Mouse (Mus musculus): Measurements from ENCODE around the gene Tex9. TPM values are rescaled to one million over a fixed set of nuclear protein-coding genes. Genes with fewer than 3 reads are reported as not detected.
"Not testable (repeated sequence)": the region's sequence is repeated elsewhere in the genome, so short reads cannot be mapped to it uniquely, and the experiment has no call there.

The Tex9 gene
- total RNA-seq, 2 experiments from 2014 or later = 9.5 to 14.8 TPM

DNA sequence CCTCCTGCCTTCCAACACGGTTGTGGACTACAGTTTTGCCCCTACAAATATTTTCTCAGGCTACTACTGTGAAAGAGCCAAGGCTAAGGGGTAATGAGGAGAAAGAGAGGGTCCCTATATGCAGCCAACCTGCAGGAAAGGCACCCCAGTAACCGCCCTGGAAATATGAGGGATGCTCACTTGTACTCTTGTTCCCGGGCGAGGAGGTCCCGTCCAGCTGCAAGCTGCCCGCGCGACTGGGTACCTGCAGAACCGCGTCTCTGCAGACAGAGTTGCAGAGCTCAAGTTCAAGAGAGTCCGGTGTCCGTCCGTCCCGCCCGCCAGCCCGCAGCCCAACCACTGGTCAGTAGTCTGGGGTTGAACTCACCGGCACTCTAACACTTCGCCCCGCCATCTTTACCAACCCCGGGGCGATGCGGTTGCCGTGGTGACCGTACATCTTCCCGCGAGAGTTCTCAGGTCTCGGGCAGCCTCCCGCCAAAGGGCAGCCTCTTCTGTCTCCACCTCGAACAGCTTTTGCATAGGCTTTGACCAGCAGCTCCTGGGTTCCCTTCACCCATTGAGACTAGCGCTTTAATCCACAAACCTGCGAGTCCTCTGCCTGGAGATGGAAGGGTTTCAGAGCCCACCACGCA is 336 bp downstream of the Tex9 start:
- peak; percentile 80 to 87 for DNase-seq (ENCODE audit: low spot score in 2 of 2)

DNA sequence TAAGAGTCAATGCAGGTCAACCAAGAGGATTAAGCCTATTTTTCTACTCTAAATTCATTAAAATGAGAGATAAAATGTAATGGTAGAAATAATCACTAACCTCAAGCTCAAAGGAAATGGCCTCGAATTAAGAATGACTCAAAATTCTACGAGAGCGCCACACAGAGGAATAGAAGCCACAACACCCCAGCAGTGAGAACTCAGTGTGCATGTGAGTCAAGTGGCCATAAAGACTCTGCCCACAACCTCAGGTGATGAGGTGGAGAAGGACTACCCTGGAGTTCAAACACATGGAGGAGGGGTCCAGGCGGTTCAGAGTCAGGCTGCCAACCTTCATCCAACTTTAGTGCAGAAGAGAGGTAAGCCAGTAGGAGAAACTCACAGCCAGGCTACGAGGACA is 2.9 kb downstream of the Tex9 start:
- no peak for DNase-seq (ENCODE audit: low spot score in 2 of 2)
- intact Hi-C loops (cut with DNase I) = no loop called here

More for the DNA sequence above, 336 bp downstream of the Tex9 start:
- intact Hi-C loops (cut with DNase I) = loop anchor here (2.0 kb wide), 1 partner anchor 39 kb away; no protein-coding TSS in a partner anchor

DNA sequence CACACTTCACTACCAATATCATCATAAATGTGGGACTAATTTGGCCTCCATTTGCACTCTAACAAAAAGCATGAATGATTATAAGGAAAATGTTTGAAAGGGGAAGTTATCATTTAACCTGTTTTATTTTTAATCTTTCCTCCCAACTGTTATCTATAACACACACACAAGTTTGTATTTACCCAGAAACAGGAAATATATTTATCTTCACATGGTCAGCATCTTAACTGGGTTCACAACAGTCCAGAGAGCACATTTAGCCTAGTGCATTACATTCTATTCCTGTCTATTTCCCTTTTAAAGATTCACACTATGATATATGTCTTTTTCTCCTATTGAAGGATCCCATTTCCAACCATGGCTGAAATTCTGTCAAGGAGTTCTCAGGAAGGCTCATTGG is 3.5 kb downstream of the Tex9 start:
- intact Hi-C loops (cut with DNase I) = no loop called here
- DNase-seq (ENCODE audit: low spot score in 2 of 2) = no peak

- intact Hi-C loops (cut with DNase I) = no loop called here
- DNase-seq (ENCODE audit: low spot score in 2 of 2) = no peak
Measured at GRCm38 (mm10) chr9:72479276-72479675, 12.7 kb downstream of the Tex9 start.

GRCm38 (mm10) chr9:72477306-72477705 is 14.7 kb downstream of the Tex9 start:
- intact Hi-C loops (cut with DNase I) = no loop called here
- no peak for DNase-seq (ENCODE audit: low spot score in 2 of 2)

DNA sequence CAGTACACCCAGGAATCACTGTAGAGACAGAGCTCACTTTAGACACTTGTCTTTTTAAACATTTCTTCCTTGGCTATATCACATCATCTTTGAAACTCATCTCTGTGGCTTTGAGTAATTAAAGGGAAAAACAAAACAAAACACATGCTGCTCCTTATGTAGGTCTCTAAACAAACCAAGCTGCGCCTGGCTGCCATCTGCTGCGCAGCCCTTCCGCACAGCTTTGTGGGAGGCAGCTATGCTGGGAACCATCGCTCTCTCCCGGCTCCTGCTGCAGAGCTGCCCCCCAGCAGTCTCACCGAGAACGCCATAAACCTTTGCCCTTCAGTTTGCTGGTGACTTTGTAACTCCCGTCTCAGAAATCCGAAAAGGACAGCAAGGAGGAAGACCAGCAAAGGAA is 16.5 kb downstream of the Tex9 start:
- peak; percentile 29 to 38 for DNase-seq (ENCODE audit: low spot score in 2 of 2)
- intact Hi-C loops (cut with DNase I) = no loop called here

- intact Hi-C loops (cut with DNase I) = no loop called here
- DNase-seq (ENCODE audit: low spot score in 2 of 2) = no peak
Measured at GRCm38 (mm10) chr9:72469851-72470250, 22.2 kb downstream of the Tex9 start.

GRCm38 (mm10) chr9:72468616-72469015 is 23.4 kb downstream of the Tex9 start:
- no peak for DNase-seq (ENCODE audit: low spot score in 2 of 2)
- intact Hi-C loops (cut with DNase I) = no loop called here

DNA sequence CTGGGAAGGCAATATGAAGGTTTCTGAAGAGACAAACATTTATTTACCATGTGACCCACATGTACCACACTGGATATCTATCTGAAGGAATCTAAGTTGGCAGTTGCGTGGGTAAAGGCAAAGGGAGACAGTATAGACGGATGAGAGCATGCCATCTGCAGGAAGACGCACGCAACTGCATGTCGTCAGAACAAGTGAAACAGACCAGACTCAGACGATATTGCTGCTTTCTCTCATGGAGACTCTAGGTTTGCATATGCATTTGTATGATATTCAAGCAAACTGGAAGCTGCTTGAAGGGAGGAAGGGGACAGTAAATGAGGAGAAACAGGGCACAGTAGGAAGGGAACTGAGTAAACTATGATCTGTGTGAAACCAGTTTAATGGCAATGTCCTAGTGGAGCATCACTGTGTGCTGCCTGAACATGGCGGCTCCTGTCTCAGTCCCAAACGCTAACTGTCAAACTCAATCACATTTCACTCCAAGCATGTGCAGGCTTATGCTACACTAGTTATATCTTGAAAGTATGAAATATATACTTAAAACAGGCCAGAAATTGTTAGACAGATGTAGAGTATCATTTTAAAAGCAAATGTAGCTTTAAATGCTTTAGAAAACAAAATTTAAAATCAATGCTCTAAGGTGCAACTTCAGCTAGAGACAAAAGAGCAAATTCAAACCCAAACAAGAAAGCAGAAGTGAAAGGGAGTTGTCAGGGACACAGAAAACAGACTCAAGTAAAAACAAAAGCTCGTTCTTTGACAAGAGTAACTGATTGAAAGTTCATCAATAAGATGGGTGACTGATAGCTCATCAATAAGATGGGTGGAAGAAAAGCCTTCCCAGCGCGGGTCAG is 24.2 kb downstream of the Tex9 start:
- intact Hi-C loops (cut with DNase I) = no loop called here

DNA sequence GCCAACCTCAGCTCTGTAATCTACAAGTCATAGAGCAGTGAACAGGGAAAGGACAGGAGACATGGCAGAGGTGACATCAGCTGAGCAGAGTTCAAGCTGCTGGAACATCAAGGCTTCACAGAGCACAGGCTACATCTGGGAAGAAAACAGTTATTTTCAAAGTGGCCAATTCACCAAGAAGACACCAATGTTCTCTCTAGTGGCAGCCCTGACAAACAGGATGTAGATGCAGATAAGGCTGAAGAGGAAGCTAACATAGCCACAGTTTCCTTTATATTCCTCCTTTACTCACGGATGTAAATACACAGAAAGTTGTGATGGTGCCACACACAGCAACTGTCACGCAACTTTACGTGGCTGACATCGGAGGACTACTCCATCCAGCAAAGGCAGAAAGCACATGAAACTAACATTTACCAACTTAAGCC is 26.2 kb downstream of the Tex9 start:
- DNase-seq (ENCODE audit: low spot score in 2 of 2) = no peak
- intact Hi-C loops (cut with DNase I) = no loop called here

More for the DNA sequence above, 24.2 kb downstream of the Tex9 start:
- DNase-seq (ENCODE audit: low spot score in 2 of 2) = no peak

- intact Hi-C loops (cut with DNase I) = no loop called here
Measured at GRCm38 (mm10) chr9:72464806-72465205, 27.2 kb downstream of the Tex9 start.

DNA sequence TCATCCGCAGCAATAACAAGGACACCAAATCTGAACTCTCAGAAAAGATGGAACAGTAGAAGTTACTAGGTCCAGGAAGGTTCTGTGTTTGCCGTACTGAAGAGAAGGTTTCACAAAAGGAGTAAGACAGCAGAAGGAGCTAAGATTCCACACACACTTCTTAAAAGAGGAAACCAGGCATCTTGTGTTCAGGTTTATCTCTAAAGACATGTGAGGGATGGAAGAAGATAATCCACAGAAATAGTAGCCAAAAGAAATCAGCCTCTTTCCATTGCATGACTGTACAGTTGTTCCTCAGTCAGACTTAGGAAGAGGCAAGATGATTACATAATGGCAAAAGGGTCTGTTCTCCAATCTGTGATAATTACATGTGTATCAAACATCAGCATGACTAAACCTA is 29.6 kb downstream of the Tex9 start:
- DNase-seq (ENCODE audit: low spot score in 2 of 2) = no peak
- intact Hi-C loops (cut with DNase I) = no loop called here

More at GRCm38 (mm10) chr9:72464806-72465205, 27.2 kb downstream of the Tex9 start:
- no peak for DNase-seq (ENCODE audit: low spot score in 2 of 2)

DNA sequence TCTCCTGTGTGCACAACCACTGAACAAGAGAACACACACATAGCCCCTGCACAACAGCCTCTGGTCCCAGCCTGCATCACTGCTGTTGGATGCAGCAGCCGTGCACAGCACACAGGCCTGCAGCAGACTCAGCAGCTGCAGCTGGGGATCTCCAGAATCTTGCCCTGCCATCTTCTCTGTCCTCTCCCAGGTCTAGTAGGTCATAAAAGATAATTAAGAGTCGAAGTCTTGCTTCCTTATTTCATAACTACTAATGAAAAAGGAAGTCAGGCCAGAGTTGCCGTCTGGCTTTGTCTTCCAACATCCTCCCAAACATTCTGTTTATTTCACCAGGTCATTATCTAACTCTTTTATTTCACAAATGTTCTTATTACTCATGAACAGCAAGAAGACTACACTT is 31.2 kb downstream of the Tex9 start:
- DNase-seq (ENCODE audit: low spot score in 2 of 2) = no peak
- intact Hi-C loops (cut with DNase I) = no loop called here

GRCm38 (mm10) chr9:72459703-72460102 is 32.3 kb downstream of the Tex9 start:
- intact Hi-C loops (cut with DNase I) = loop anchor here (5.0 to 10.0 kb wide), 3 partner anchors 73 to 215 kb away; partner anchors contain the start of gene Rfx7
- DNase-seq (ENCODE audit: low spot score in 2 of 2) = no peak

GRCm38 (mm10) chr9:72458233-72458632 is 33.8 kb downstream of the Tex9 start:
- intact Hi-C loops (cut with DNase I) = loop anchor here (5.0 to 10.0 kb wide), 3 partner anchors 74 to 217 kb away; partner anchors contain the start of gene Rfx7
- peak; percentile 38 to 60 for DNase-seq (ENCODE audit: low spot score in 2 of 2)

DNA sequence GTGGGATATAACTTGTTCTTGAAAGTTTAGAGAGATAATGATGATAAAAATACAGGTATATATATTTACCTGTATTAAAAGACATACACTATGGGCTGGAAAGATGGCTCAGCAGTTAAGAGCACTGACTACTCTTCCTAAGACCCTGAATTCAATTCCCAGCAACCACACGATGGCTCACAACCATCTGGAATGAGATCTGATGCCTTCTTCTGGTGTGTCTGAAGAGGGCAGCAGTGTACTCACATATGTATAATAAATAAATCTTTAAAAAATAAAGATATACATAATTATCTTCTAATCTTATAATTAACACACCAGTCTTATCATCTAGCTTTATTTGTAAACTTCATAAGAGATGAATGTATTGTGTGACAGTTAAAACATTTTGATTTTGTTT is 35.6 kb downstream of the Tex9 start:
- intact Hi-C loops (cut with DNase I) = loop anchor here (5.0 to 10.0 kb wide), 3 partner anchors 76 to 218 kb away; partner anchors contain the start of gene Rfx7
- DNase-seq (ENCODE audit: low spot score in 2 of 2) = no peak

DNA sequence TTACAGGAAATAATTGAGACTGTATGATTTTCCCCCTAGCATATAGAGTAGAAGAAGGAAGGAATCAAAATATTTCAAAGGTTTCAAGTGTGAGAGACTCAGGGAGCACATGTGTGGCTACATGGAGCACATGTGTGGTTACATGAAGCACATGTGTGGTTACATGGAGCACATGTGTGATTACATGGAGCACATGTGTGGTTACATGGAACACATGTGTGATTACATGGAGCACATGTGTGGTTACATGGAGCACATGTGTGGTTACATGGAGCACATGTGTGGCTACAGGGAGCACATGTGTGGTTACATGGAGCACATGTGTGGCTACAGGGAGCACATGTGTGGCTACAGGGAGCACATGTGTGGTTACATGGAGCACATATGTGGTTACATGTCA is 37.7 kb downstream of the Tex9 start:
- not testable (repeated sequence) for DNase-seq (ENCODE audit: low spot score in 2 of 2)
- intact Hi-C loops (cut with DNase I) = loop anchor here (10.0 kb wide), 2 partner anchors 161 to 221 kb away; no protein-coding TSS in a partner anchor

- intact Hi-C loops (cut with DNase I) = loop anchor here (10.0 kb wide), 2 partner anchors 164 to 224 kb away; no protein-coding TSS in a partner anchor
- no peak for DNase-seq (ENCODE audit: low spot score in 2 of 2)
Measured at GRCm38 (mm10) chr9:72451111-72451510, 40.9 kb downstream of the Tex9 start.

- DNase-seq (ENCODE audit: low spot score in 2 of 2) = no peak
- intact Hi-C loops (cut with DNase I) = loop anchor here (10.0 kb wide), 2 partner anchors 164 to 224 kb away; no protein-coding TSS in a partner anchor
Measured at GRCm38 (mm10) chr9:72450363-72450762, 41.6 kb downstream of the Tex9 start.

DNA sequence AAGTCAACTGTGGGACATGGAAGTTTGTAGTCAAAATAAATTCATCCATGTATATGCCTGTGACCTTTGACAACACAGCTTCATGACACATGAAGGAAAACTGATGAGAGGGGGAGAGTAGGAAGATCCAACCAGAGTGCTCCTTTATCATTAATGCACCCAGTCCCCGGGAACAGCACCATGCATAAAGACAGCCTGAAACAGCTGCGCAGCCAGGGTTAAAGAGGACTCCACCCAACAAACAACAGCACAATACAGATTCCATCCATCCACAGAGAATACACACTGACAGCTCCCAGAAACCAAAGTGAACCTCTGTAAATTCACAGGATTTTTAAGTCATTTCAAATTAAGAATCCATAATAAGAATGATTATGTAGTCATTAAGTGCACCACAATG is 42.2 kb downstream of the Tex9 start:
- no peak for DNase-seq (ENCODE audit: low spot score in 2 of 2)
- intact Hi-C loops (cut with DNase I) = loop anchor here (10.0 kb wide), 2 partner anchors 165 to 225 kb away; no protein-coding TSS in a partner anchor

Measured in left cerebral cortex, postnatal 36 days (tissue).